Mouse (Mus musculus) C2C12 (cell line): ENCODE measurements around the gene Mbd3. TPM values are rescaled to one million over a fixed set of nuclear protein-coding genes. Genes with fewer than 3 reads are reported as not detected.
A peak's percentile ranks its signal among the peaks of the same experiment; 100 is the strongest.

Source experiments
- H3K27me3 ChIP-seq: one replicate; pipeline ENCODE4 v1.6.1; 2011; ENCODE audit not compliant: control insufficient read depth, insufficient read depth, insufficient read length
- H3K36me3 ChIP-seq: one replicate; pipeline ENCODE4 v1.6.1; 2011; ENCODE audit not compliant: control insufficient read depth, insufficient read depth
- H3K4me3 ChIP-seq: one replicate; pipeline ENCODE4 v1.5.1; 2011; ENCODE audit warnings: mild to moderate bottlenecking, control low read depth; ENCODE audit not compliant: poor library complexity, insufficient read depth, severe bottlenecking
- H3K79me2 ChIP-seq: one replicate; pipeline ENCODE4 v1.6.1; 2011; ENCODE audit not compliant: control insufficient read depth, insufficient read depth
- H3K79me3 ChIP-seq: one replicate; pipeline ENCODE4 v1.6.1; 2011; ENCODE audit warnings: low read depth, control low read depth
- H3ac ChIP-seq: one replicate; pipeline ENCODE3; 2011; ENCODE audit warnings: low read depth; ENCODE audit not compliant: control insufficient read depth, insufficient read length
- CEBPB ChIP-seq: IDR thresholded peaks from one replicate; pipeline ENCODE4 v1.6.1; 2011; ENCODE audit warnings: low read depth, mild to moderate bottlenecking, control low read depth, moderate library complexity
- CTCF ChIP-seq: IDR thresholded peaks from one replicate; pipeline ENCODE4 v1.5.1; 2011; ENCODE audit not compliant: control insufficient read depth, insufficient read depth, insufficient read length
- FOSL1 ChIP-seq: IDR thresholded peaks from one replicate; pipeline ENCODE4 v1.8.0; 2011; ENCODE audit warnings: mild to moderate bottlenecking, low read length; ENCODE audit not compliant: poor library complexity, insufficient read depth, severe bottlenecking
- MAX ChIP-seq: IDR thresholded peaks from one replicate; pipeline ENCODE4 v1.6.1; 2011; ENCODE audit warnings: mild to moderate bottlenecking, control low read depth
- MYOD1 ChIP-seq: IDR thresholded peaks from one replicate; pipeline ENCODE4 v1.6.1; 2011; ENCODE audit warnings: low read depth; ENCODE audit not compliant: control insufficient read depth, insufficient read length
- MYOG ChIP-seq: IDR thresholded peaks from one replicate; pipeline ENCODE4 v1.6.1; 2011; ENCODE audit not compliant: control insufficient read depth, insufficient read length; ENCODE audit errors: extremely low read depth
- USF1 ChIP-seq: IDR thresholded peaks from one replicate; pipeline ENCODE4 v1.6.1; 2011; ENCODE audit warnings: low read depth, mild to moderate bottlenecking, control low read depth, moderate library complexity
- polyA plus RNA-seq: library from polyadenylated mRNA; unstranded; fragments of >200 nt; fragmentation: generic; extraction: Trizol; gene quantifications from one replicate; pipeline ENCODE4 v1.2.1, GENCODE M21; 2012; ENCODE audit warnings: missing spikeins

Mbd3 gene
- polyA plus RNA-seq, 1 experiment, result 326 TPM

DNA sequence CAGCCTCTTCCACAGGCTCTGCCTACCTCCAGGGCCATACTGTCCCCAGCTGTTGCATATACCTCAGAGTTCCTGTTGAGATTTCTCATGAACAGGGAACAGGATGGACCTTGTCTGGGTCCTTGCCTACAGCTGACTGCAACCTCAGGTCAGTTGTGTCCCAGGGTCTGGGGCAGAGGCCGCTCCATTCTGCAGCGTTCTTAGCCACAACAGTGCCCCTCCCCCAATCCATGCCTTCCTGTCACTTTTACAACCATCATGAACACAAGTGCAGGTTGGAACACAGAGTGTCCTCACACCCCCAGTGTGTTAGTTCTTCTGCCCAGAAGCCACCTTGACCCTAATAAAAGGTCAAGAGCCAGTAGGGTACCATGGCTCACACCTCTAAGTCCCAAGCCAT lies 10.6 kb downstream of the Mbd3 start:
- Histone ChIP-seq H3K79me2 (peaks cover 36% of the 10 kb centered on the region), H3K27me3 (no peaks in the 10 kb centered on the region), H3K79me3 (peaks cover 31% of the 10 kb centered on the region), H3K36me3 (peaks cover 54% of the 10 kb centered on the region), H3K4me3 (no peak overlapping the region), H3ac (no peak overlapping the region)
- TF ChIP-seq MAX, result no peak
- TF ChIP-seq FOSL1, result no peak
- TF ChIP-seq CEBPB, result no peak
- no peak for TF ChIP-seq CTCF
- TF ChIP-seq USF1, result no peak
- TF ChIP-seq MYOG, result no peak
- no peak for TF ChIP-seq MYOD1

DNA sequence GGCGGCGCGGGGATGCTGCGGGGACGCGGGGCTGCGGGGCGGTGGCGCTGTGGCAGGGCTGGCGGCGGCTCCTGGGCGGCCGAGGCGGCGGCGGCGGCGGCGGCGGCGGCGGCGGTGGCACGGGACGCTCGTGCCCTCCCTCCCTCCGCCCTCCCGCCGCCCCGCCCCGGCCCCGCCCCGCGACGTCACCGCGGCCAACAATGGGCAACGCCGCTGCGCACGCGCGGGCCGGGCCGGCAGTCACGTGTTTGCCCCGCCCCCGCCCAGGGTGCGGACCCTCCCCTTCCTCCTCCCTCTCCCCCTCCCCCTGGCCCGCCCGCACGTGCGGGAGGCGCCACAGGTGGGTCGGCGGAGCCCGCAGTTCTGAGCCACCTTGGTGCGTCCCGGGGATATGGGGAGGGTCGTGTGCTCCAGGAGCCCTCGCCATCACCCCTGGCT lies 11.8 kb downstream of the Mbd3 start, which contains the start of gene Mex3d:
Mex3d (minus strand) TSS at position 138 of the 438 bp plus-strand sequence.
- Histone ChIP-seq H3K36me3 (peaks cover 52% of the 10 kb centered on the region), H3K79me3 (peaks cover 43% of the 10 kb centered on the region), H3K79me2 (peaks cover 48% of the 10 kb centered on the region), H3ac (peak within 1 kb of the TSS; percentile 81), H3K4me3 (peak within 1 kb of the TSS; percentile 93), H3K27me3 (no peaks in the 10 kb centered on the region)
- TF ChIP-seq MYOD1, result no peak
- TF ChIP-seq MYOG, result no peak
- TF ChIP-seq MAX, result peak; percentile 39
- TF ChIP-seq FOSL1, result no peak
- TF ChIP-seq USF1, result peak; percentile 41
- TF ChIP-seq CEBPB, result no peak
- TF ChIP-seq CTCF, result no peak

DNA sequence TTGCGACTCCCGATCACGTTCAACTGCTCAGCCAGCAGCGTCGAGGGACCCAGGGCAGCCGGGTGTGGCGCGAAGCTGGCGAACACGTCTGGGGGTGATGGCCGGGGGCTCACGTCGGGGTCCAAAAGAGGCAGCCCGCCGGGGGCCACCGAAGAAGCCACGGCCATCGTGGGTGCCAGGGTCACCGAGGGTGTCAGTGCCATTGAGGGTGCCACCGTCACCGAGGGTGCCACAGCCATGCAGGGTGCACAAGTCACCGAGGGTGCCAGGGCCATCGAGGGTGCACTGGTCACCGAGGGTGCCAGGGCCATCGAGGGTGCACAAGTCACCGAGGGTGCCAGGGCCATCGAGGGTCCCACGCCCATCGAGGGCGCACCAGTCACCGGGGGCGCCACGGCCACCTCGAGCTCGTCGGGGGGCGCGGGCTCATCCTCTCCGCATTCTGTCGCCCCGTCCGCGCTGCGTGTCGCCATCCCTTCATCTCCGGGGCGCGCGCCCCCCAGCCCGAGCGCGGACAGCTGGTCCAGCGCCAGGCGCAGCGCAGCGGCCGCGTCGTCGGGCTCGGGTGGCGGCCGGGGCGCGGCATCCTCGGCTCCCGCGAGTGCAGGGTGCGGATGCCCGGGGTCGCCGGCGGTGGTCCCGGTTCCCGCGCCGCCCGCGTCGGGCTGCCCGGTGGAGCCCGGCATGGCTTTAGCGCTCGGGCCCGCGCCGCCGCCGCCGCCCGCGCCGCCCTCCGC lies 12.4 kb downstream of the Mbd3 start:
- no peaks in the 10 kb centered on the region for H3K27me3 ChIP-seq
- peaks cover 52% of the 10 kb centered on the region for H3K36me3 ChIP-seq
- H3ac ChIP-seq, result peak overlapping the region; percentile 76
- TF ChIP-seq MAX (no peak), MYOG (no peak), CTCF (no peak), USF1 (no peak), CEBPB (no peak), MYOD1 (no peak), FOSL1 (no peak)
- peaks cover 55% of the 10 kb centered on the region for H3K79me2 ChIP-seq
- peaks cover 45% of the 10 kb centered on the region for H3K79me3 ChIP-seq
- H3K4me3 ChIP-seq, result peak overlapping the region; percentile 93

DNA sequence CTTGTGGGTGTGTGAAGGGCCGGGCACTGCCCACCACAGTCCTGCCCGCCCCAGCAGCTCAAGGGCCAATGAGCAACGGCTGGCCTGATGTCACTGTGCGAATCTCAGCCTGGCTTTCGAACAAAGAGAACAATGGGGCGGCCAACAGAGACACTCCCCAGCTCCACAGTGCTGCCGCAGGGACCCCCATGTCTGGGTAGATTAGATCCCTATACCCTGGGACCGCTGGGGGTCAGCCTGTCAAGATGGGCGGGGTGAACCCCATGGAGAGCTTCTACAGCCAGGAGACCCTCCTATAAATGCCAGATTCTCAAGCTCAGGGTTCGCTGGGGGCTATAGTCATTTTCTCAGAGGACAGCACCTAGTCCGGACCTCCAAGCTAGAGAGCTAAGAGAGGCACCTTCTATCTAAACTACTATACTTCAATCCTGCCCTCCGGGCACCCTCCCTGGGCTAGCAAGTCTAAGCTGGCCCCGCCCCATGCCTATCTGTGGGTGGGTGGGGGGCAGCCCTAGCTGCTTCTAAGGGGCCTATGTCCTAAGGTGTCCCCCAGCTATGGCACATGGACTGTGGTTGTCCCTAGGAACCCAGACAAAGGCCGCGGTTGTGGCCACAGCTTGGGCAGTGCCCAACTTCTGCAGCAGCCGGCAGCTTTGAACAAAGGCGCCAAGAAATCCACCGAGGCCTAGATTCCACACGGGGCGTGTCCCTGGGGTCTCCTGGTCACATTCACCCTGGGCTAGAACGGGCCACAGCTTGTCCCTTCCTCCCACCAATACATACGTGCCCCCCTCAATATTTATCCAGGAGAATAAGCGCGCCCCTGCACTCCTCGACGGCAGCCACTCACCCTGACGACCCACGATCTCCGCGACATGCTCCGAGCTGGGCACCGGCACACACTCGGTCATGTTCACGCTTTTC lies 13.3 kb downstream of the Mbd3 start:
- peaks cover 63% of the 10 kb centered on the region for H3K79me2 ChIP-seq
- peak overlapping the region; percentile 93 for H3K4me3 ChIP-seq
- peak; percentile 21 for TF ChIP-seq MAX
- TF ChIP-seq MYOD1, result no peak
- H3ac ChIP-seq, result peak overlapping the region; percentile 76
- H3K36me3 ChIP-seq, result peaks cover 51% of the 10 kb centered on the region
- H3K79me3 ChIP-seq, result peaks cover 45% of the 10 kb centered on the region
- no peaks in the 10 kb centered on the region for H3K27me3 ChIP-seq

DNA sequence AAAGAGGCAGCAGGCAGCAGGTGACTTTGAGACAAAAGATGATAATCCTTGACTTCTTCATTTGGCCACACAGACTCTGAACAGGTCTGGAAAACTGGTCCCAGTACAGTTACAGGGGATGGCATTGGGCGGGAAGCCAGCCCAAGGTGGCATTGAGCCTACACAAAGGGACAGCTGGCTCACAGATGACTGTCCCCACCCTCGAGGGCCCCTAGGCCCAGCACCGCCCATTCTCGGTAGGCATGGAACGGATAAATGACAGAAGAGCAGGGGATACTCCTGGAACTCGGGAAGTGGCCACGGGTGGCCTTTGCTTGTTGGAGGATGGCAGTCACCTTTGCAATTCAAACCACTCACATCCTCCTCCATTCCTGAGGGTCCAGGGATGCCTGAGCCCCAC lies 14.0 kb downstream of the Mbd3 start:
- Histone ChIP-seq H3K36me3 (peaks cover 52% of the 10 kb centered on the region), H3K79me3 (peaks cover 45% of the 10 kb centered on the region), H3ac (peak overlapping the region; percentile 76), H3K27me3 (no peaks in the 10 kb centered on the region), H3K4me3 (peak overlapping the region; percentile 93), H3K79me2 (peaks cover 66% of the 10 kb centered on the region)
- TF ChIP-seq CTCF (no peak), CEBPB (no peak), USF1 (no peak), MYOD1 (no peak), FOSL1 (no peak), MAX (no peak), MYOG (no peak)

DNA sequence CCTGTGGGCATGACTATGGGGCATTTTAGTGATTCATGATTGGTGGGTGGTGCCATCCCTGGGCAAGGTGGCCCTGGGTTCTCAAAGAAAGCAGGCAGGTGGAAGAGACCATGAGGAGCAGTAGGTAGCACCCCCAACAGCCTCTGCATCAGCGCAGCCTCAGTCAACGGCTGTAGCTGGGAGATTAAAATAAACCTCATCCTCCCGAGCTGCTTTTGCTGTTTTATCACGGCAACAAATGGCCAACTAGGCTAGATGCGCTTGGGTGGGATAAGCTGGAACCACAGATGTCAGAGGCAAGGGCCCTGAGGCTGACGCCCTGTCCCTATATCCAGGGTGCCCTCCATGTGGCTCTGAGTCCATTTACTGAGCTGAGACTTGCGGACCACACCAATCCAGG lies 14.6 kb downstream of the Mbd3 start:
- Histone ChIP-seq H3K36me3 (peaks cover 55% of the 10 kb centered on the region), H3K79me3 (peaks cover 45% of the 10 kb centered on the region), H3K27me3 (no peaks in the 10 kb centered on the region), H3K4me3 (peak overlapping the region; percentile 11), H3ac (peak overlapping the region; percentile 22), H3K79me2 (peaks cover 66% of the 10 kb centered on the region)
- TF ChIP-seq FOSL1 (no peak), CEBPB (no peak), MAX (no peak), CTCF (no peak), USF1 (no peak), MYOG (no peak), MYOD1 (no peak)
